Mouse (Mus musculus) E14TG2a.4 (cell line): ENCODE data around the gene Cilp.

Source experiments
- CTCF ChIP-seq: conservative IDR thresholded peaks from 2 replicates; pipeline ENCODE4 v1.5.1; 2014; ENCODE audit warnings: low read length
- POU5F1 ChIP-seq: IDR thresholded peaks from 2 replicates; pipeline ENCODE4 v1.6.1; 2014; ENCODE audit warnings: low read length, borderline replicate concordance

GRCm38 (mm10) chr9:65308011-65308410 lies 43.0 kb downstream of the Cilp start:
- TF ChIP-seq CTCF, result no peak
- TF ChIP-seq POU5F1, result no peak
